Comparison of ENCODE assay signal across 19 mouse cellular contexts in genomic region chr6:142786106-142786505, GRCm38 (mm10). TPM values are rescaled to one million over a fixed set of nuclear protein-coding genes. Genes with fewer than 3 reads are reported as not detected.
DNase-seq lines count a peak whose midpoint lies in the region; ATAC-seq and TF ChIP-seq lines count a peak whose summit lies in the region.
"Had no signal": no experiment of that assay in that cellular context is flagged by ENCODE, and none has a peak within 500 bp of the region (broad histone marks: within the 10 kb centered on the region; RNA-seq: fewer than 3 reads in every experiment).

No protein-coding gene starts in this region.

- ATAC-seq in forebrain, postnatal 0 days, result 0 out of 2 replicates have a peak, but pooled peaks have one; percentile 6
- ATAC-seq in forebrain, embryonic 16.5 days, result no peak
- no peak for ATAC-seq in midbrain, postnatal 0 days (ENCODE audit: low FRiP score)
- no peak for ATAC-seq in midbrain, embryonic 15.5 days (replicated peaks)
- ATAC-seq: forebrain, embryonic 13.5 days had no signal

- no peaks in the 10 kb centered on the region for H3K4me1 ChIP-seq in forebrain, postnatal 0 days (ENCODE audit: insufficient read depth)
- H3K4me1 ChIP-seq in forebrain, embryonic 16.5 days (replicated peaks; ENCODE audit: control insufficient read depth, insufficient read depth, low read length), result peaks cover 13% of the 10 kb centered on the region
- H3K4me1 ChIP-seq in midbrain, postnatal 0 days (ENCODE audit: insufficient read depth, low read length), result no peaks in the 10 kb centered on the region
- H3K4me1 ChIP-seq in midbrain, embryonic 15.5 days, result peaks cover 6% of the 10 kb centered on the region
- H3K4me1 ChIP-seq: embryonic facial prominence, embryonic 13.5 days; embryonic facial prominence, embryonic 15.5 days had no signal

- no peaks in the 10 kb centered on the region for H3K36me3 ChIP-seq in forebrain, postnatal 0 days (ENCODE audit: insufficient read depth)
- H3K36me3 ChIP-seq in forebrain, embryonic 16.5 days (ENCODE audit: control insufficient read depth, insufficient read depth), result no peaks in the 10 kb centered on the region
- no peaks in the 10 kb centered on the region for H3K36me3 ChIP-seq in midbrain, postnatal 0 days (ENCODE audit: insufficient read depth, low read length)
- no peaks in the 10 kb centered on the region for H3K36me3 ChIP-seq in midbrain, embryonic 15.5 days (replicated peaks)
- H3K36me3 ChIP-seq: embryonic facial prominence, embryonic 13.5 days; embryonic facial prominence, embryonic 15.5 days; forebrain, embryonic 10.5 days had no signal

- no peak for DNase-seq in forebrain, postnatal 0 days
- DNase-seq in midbrain, postnatal 0 days (ENCODE audit: low spot score), result no peak
- no peak for DNase-seq in cerebellum, adult 9-10 months
- DNase-seq: adrenal gland, postnatal 25 days; embryo, embryonic 11 days had no signal

- no peaks in the 10 kb centered on the region for H3K27me3 ChIP-seq in forebrain, postnatal 0 days (ENCODE audit: insufficient read depth, low read length)
- no peaks in the 10 kb centered on the region for H3K27me3 ChIP-seq in forebrain, embryonic 16.5 days (replicated peaks; ENCODE audit: control insufficient read depth, insufficient read depth, low read length)
- H3K27me3 ChIP-seq in midbrain, postnatal 0 days (ENCODE audit: insufficient read depth, low read length), result no peaks in the 10 kb centered on the region
- H3K27me3 ChIP-seq in midbrain, embryonic 15.5 days (replicated peaks), result no peaks in the 10 kb centered on the region
- H3K27me3 ChIP-seq: embryonic facial prominence, embryonic 13.5 days; embryonic facial prominence, embryonic 15.5 days had no signal

- no peak overlapping the region for H3K27ac ChIP-seq in forebrain, postnatal 0 days (ENCODE audit: low read depth, low read length)
- H3K27ac ChIP-seq in forebrain, embryonic 16.5 days (ENCODE audit: low read length), result no peak overlapping the region
- no peak overlapping the region for H3K27ac ChIP-seq in midbrain, postnatal 0 days (ENCODE audit: low read depth, low read length)
- H3K27ac ChIP-seq in midbrain, embryonic 15.5 days, result no peak overlapping the region
- H3K27ac ChIP-seq: embryonic facial prominence, embryonic 13.5 days; embryonic facial prominence, embryonic 15.5 days; forebrain, embryonic 10.5 days; forebrain, embryonic 13.5 days had no signal

- WGBS in forebrain, postnatal 0 days, result 89% methylated on average over 21 of the region's 21 CpGs
- WGBS in forebrain, embryonic 16.5 days, result 85% methylated on average over 21 of the region's 21 CpGs
- 79% methylated on average over 21 of the region's 21 CpGs for WGBS in midbrain, postnatal 0 days
- 80% methylated on average over 21 of the region's 21 CpGs for WGBS in midbrain, embryonic 15.5 days

- no peak overlapping the region for H3K4me3 ChIP-seq in forebrain, postnatal 0 days (ENCODE audit: low read depth, low read length)
- H3K4me3 ChIP-seq in forebrain, embryonic 16.5 days (replicated peaks; ENCODE audit: low read length), result no peak overlapping the region
- H3K4me3 ChIP-seq in midbrain, postnatal 0 days (ENCODE audit: low read depth, low read length), result peak overlapping the region; percentile 9; the same call in 1 of the 2 replicates
- H3K4me3 ChIP-seq in midbrain, embryonic 15.5 days, result no peak overlapping the region
- H3K4me3 ChIP-seq: embryonic facial prominence, embryonic 13.5 days; embryonic facial prominence, embryonic 15.5 days; erythroblast, embryonic 14.5 days; forebrain, embryonic 10.5 days; forebrain, embryonic 13.5 days had no signal

- H3K9ac ChIP-seq in forebrain, postnatal 0 days, result no peak overlapping the region
- H3K9ac ChIP-seq in forebrain, embryonic 16.5 days (replicated peaks; ENCODE audit: low read depth, low read length), result no peak overlapping the region
- H3K9ac ChIP-seq in midbrain, postnatal 0 days (replicated peaks; ENCODE audit: low read length, poor library complexity, severe bottlenecking), result no peak overlapping the region
- H3K9ac ChIP-seq in midbrain, embryonic 15.5 days, result no peak overlapping the region
- H3K9ac ChIP-seq: embryonic facial prominence, embryonic 13.5 days; embryonic facial prominence, embryonic 15.5 days; forebrain, embryonic 13.5 days had no signal

- TF ChIP-seq CTCF in forebrain, postnatal 0 days (IDR thresholded peaks at IDR 0.05; ENCODE audit: low read depth), result no peak
- TF ChIP-seq CTCF in midbrain, postnatal 0 days (IDR thresholded peaks at IDR 0.05), result no peak

- H3K9me3 ChIP-seq in forebrain, postnatal 0 days (ENCODE audit: low read length), result no peaks in the 10 kb centered on the region
- H3K9me3 ChIP-seq in forebrain, embryonic 16.5 days (ENCODE audit: control insufficient read depth, low read length), result no peaks in the 10 kb centered on the region
- no peaks in the 10 kb centered on the region for H3K9me3 ChIP-seq in midbrain, postnatal 0 days (ENCODE audit: low read length)
- no peaks in the 10 kb centered on the region for H3K9me3 ChIP-seq in midbrain, embryonic 15.5 days
- H3K9me3 ChIP-seq: embryonic facial prominence, embryonic 13.5 days; embryonic facial prominence, embryonic 15.5 days; forebrain, embryonic 10.5 days; forebrain, embryonic 13.5 days had no signal

- no peak overlapping the region for H3K4me2 ChIP-seq in forebrain, postnatal 0 days (ENCODE audit: low read depth)
- H3K4me2 ChIP-seq in forebrain, embryonic 16.5 days (ENCODE audit: low read length), result no peak overlapping the region
- H3K4me2 ChIP-seq in midbrain, postnatal 0 days (ENCODE audit: low read depth, low read length, poor library complexity, severe bottlenecking), result no peak overlapping the region
- H3K4me2 ChIP-seq in midbrain, embryonic 15.5 days, result no peak overlapping the region
- H3K4me2 ChIP-seq: embryonic facial prominence, embryonic 13.5 days; embryonic facial prominence, embryonic 15.5 days; forebrain, embryonic 13.5 days had no signal

RNA-seq across cellular contexts. Expression of gene Sult6b2, which starts 18.2 kb away (rescaled TPM):
- total RNA-seq in forebrain, postnatal 0 days (2014; rRNA removed), result 0.05 and 0.15 TPM in 2 replicates
- 0.12 and 0.24 TPM in 2 replicates for polyA plus RNA-seq in forebrain, postnatal 0 days (2015; fragmentation: Nextera tagmentation; extraction: Ambion mirVana)
- polyA plus RNA-seq in forebrain, embryonic 16.5 days (2015; fragmentation: Nextera tagmentation; extraction: Ambion mirVana), result 0.11 and 0.28 TPM in 2 replicates
- total RNA-seq in midbrain, postnatal 0 days (2014; rRNA removed), result not detected in 2 replicates
- 0.12 and 0.33 TPM in 2 replicates for polyA plus RNA-seq in midbrain, postnatal 0 days (2015; fragmentation: Nextera tagmentation; extraction: Ambion mirVana)
- polyA plus RNA-seq in midbrain, embryonic 15.5 days (2015; fragmentation: Nextera tagmentation; extraction: Ambion mirVana), result 0.17 and 0.38 TPM in 2 replicates
- total RNA-seq: adrenal gland, adult 2 months; adrenal gland, postnatal 10 days; adrenal gland, postnatal 25 days; adrenal gland, postnatal 4 days; common myeloid progenitor, adult 5-6 weeks; MEL had no signal
- polyA plus RNA-seq: adrenal gland, adult 2 months; C2C12; embryonic facial prominence, embryonic 11.5 days; embryonic facial prominence, embryonic 13.5 days; embryonic facial prominence, embryonic 15.5 days; erythroblast, embryonic 14.5 days; forebrain, embryonic 13.5 days had no signal

RNA-seq across cellular contexts. Expression of gene Cmas, which starts 29.6 kb away (rescaled TPM):
- total RNA-seq in forebrain, postnatal 0 days (2014; rRNA removed), result 132 and 134 TPM in 2 replicates
- polyA plus RNA-seq in forebrain, postnatal 0 days (2015; fragmentation: Nextera tagmentation; extraction: Ambion mirVana), result 147 and 178 TPM in 2 replicates
- polyA plus RNA-seq in forebrain, embryonic 16.5 days (2015; fragmentation: Nextera tagmentation; extraction: Ambion mirVana), result 139 and 150 TPM in 2 replicates
- total RNA-seq in midbrain, postnatal 0 days (2014; rRNA removed), result 105 and 111 TPM in 2 replicates
- polyA plus RNA-seq in midbrain, postnatal 0 days (2015; fragmentation: Nextera tagmentation; extraction: Ambion mirVana), result 208 and 220 TPM in 2 replicates
- 213 and 222 TPM in 2 replicates for polyA plus RNA-seq in midbrain, embryonic 15.5 days (2015; fragmentation: Nextera tagmentation; extraction: Ambion mirVana)
